Mouse (Mus musculus) cerebellum, postnatal 10 days (tissue): ENCODE results near the gene 1700014D04Rik.
"Not testable (repeated sequence)": the region's sequence is repeated elsewhere in the genome, so short reads cannot be mapped to it uniquely, and the experiment has no call there.

Source experiments
- DNase-seq, 2 experiments: peaks; one replicate each; pipeline ENCODE4 v3.0.0; 2021; ENCODE audit warnings: mixed read lengths in 2 of 2

Gene 1700014D04Rik

GRCm38 (mm10) chr13:59746711-59747110 lies at the start of gene 1700014D04Rik:
Gene 1700014D04Rik, minus strand, starts transcription at chr13:59746752.
- DNase-seq: peak; percentile 40 to 44

- DNase-seq: no peak
Observed at GRCm38 (mm10) chr13:59795807-59796465, 49.4 kb upstream of the 1700014D04Rik start.

GRCm38 (mm10) chr13:59794786-59795185 lies 48.2 kb upstream of the 1700014D04Rik start:
- DNase-seq: peak; percentile 28 to 35

GRCm38 (mm10) chr13:59782145-59782544 lies 35.6 kb upstream of the 1700014D04Rik start, which contains the start of gene Gm49354:
Gene Gm49354, minus strand, starts transcription at chr13:59782245.
- DNase-seq: no peak

- not testable (repeated sequence) for DNase-seq
Observed at GRCm38 (mm10) chr13:59779744-59780264, 33.3 kb upstream of the 1700014D04Rik start.

GRCm38 (mm10) chr13:59779213-59779612 lies 32.7 kb upstream of the 1700014D04Rik start:
- peak in 1 of 2 experiments; percentile 17 for DNase-seq

- no peak for DNase-seq
Observed at GRCm38 (mm10) chr13:59775168-59775567, 28.6 kb upstream of the 1700014D04Rik start.

GRCm38 (mm10) chr13:59771257-59771656 lies 24.7 kb upstream of the 1700014D04Rik start:
- DNase-seq: peak; percentile 72 to 76

- peak; percentile 21 to 39 for DNase-seq
Observed at GRCm38 (mm10) chr13:59770847-59771246, 24.3 kb upstream of the 1700014D04Rik start.

GRCm38 (mm10) chr13:59770164-59770562 lies 23.6 kb upstream of the 1700014D04Rik start:
- DNase-seq: peak; percentile 92 to 93

- DNase-seq: peak; percentile 99 to 100
Observed at GRCm38 (mm10) chr13:59769296-59770163, 23.0 kb upstream of the 1700014D04Rik start, which contains the start of gene Isca1. Gene Isca1, minus strand, starts transcription at chr13:59769810.

- DNase-seq: no peak
Observed at GRCm38 (mm10) chr13:59768531-59768930, 22.0 kb upstream of the 1700014D04Rik start.

GRCm38 (mm10) chr13:59766786-59767515 lies 20.4 kb upstream of the 1700014D04Rik start:
- no peak for DNase-seq

GRCm38 (mm10) chr13:59762791-59763190 lies 16.2 kb upstream of the 1700014D04Rik start:
- no peak for DNase-seq

GRCm38 (mm10) chr13:59756906-59757305 lies 10.4 kb upstream of the 1700014D04Rik start:
- DNase-seq: no peak

- DNase-seq: no peak
Observed at GRCm38 (mm10) chr13:59750310-59750709, 3.8 kb upstream of the 1700014D04Rik start.

- DNase-seq: no peak
Observed at GRCm38 (mm10) chr13:59746164-59746563, 388 bp downstream of the 1700014D04Rik start.

- DNase-seq: no peak
Observed at GRCm38 (mm10) chr13:59745462-59745861, 1.1 kb downstream of the 1700014D04Rik start.

- DNase-seq: no peak
Observed at GRCm38 (mm10) chr13:59741697-59742096, 4.9 kb downstream of the 1700014D04Rik start.

GRCm38 (mm10) chr13:59741096-59741495 lies 5.5 kb downstream of the 1700014D04Rik start:
- DNase-seq: peak; percentile 45 to 46

GRCm38 (mm10) chr13:59739397-59739796 lies 7.2 kb downstream of the 1700014D04Rik start:
- DNase-seq: no peak

GRCm38 (mm10) chr13:59738455-59738854 lies 8.1 kb downstream of the 1700014D04Rik start:
- DNase-seq: no peak

- DNase-seq: no peak
Observed at GRCm38 (mm10) chr13:59735190-59735589, 11.4 kb downstream of the 1700014D04Rik start.
